Mouse (Mus musculus): ENCODE data around the gene Add1. TPM values are rescaled to one million over a fixed set of nuclear protein-coding genes. Genes with fewer than 3 reads are reported as not detected.

Gene Add1
- total RNA-seq (2023) = 246 to 271 TPM (median 269 TPM) in 4 replicates

DNA sequence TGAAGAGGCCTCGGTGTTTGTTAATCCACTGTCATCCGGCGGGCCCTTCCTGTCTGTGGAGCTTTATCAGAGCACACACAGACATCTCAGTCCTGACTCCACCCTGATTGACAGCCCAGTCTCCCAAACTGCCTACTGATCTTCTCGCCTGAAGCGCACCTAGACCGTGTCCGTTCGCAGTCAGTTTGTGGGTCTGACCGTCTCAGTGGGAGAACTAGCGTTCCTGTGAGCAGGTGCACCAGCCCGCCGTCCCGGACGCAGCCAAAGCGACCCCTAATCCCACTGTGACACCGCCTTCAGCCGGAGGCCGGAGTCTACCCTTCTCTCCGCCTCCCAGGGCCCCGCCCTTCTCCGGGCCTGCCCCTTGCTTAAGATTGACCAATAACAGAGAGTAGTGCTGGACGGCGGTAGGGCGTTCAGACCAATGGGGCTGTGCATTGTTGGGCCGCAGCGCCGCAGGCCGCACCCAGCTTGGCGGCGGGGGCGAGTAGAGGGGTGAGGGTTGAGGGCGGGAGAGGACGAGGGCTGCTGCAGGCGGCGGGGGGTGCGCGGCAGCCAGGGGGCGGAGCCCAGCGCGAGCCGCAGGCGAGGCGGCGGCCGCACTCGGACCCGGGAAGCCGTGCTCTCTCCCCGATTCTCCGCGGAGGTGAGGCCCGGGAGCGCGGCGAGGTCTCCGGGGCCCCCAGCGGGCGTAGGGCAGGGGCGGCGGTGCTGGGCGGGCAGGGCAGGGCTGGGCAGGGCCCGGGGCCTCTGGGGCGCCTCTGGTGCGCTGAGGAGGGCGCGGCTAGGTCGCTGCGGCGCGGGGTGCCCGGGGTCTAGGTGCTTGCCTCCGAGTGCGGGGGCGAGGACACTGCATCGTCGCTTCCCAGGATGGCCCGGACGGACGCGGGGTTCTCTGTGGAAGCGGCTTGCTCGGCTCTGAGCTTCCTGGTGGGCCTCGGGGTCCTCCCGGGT lies at the start of gene Add1:
Add1 (plus strand) TSS at position 397 of the 954 bp plus-strand sequence.

DNA sequence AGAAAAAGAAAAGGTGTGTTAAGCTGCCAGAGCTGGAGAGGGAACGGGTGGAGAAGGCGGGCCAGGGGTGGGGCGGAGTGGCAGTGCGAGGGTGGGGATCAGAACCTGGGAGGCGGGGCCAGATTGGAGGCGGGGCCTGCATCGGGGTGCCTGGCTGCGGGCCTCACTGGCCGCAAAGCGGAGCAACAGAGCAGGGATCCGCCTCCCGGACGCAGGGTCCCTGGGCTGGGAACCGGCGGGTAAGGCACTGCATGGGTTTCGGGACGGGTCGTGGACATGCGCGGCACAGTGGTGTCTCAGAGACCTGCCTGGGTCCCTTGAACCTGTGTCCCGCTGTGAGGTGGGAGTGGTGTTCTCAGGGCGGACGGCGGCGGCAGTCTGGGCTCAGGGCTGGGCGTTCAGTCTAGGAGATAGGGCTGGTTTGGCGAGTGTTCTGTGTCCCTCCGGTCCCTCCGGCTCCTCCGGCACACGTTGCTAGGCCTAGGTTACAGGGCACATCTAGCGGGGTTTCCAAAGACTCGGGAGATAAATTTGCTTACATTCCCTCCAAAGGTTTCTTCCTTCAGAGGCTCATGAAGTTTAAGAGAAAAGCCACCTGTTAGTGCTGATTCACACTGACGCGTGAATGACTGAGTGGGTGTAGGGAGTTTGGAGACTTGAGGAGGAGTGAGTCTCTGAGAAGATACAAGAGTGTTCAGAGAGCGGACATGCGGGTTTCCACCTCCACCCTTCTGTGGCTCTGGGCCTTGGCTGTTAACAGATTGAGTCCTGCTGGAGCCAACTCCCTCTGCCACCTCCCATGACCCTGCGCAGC lies 47.6 kb upstream of the Add1 start, which contains the start of gene Sh3bp2:
Sh3bp2 (plus strand) TSS at position 176 of the 814 bp plus-strand sequence.

DNA sequence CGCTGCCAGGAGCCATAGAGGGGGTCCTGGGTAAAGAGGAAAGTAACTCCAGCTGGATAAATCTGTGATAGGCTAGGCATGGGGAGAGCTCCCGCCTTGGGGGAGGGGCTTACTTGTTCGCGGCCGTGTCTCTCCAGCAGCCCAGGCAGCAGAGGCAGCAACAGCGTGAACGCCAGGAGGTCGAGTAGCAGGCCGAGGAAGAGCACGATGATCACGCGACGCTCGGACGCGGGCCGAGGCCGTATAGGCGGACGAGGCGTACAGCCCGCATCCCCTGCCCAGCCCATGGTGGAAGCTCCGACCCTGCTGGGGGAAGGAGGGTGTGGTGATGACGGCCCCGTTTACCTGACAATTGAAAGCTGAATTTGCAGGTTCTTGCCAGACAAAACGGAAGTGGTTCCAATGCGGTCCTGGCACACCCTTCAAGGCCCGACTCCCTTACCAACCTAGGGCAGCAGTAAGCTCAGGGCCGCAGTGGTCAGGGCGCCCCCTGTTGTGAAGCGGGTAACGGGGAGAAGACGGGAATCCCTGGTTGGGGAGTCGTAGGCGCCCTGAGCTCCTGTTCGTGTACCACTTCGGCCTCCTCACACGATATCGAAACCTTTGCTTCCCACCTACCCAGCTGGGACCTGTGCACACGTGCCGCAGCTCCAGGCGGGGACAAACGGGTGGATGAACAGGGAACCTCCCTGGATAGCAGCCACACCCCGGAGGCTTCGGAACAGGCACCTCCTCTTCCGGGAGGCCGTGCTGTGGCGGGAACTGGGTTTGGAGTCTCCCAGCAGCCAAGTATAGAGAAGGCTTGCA lies 63.2 kb downstream of the Add1 start, which contains the start of gene Mfsd10:
Mfsd10 (minus strand) TSS at position 732 of the 807 bp plus-strand sequence.

DNA sequence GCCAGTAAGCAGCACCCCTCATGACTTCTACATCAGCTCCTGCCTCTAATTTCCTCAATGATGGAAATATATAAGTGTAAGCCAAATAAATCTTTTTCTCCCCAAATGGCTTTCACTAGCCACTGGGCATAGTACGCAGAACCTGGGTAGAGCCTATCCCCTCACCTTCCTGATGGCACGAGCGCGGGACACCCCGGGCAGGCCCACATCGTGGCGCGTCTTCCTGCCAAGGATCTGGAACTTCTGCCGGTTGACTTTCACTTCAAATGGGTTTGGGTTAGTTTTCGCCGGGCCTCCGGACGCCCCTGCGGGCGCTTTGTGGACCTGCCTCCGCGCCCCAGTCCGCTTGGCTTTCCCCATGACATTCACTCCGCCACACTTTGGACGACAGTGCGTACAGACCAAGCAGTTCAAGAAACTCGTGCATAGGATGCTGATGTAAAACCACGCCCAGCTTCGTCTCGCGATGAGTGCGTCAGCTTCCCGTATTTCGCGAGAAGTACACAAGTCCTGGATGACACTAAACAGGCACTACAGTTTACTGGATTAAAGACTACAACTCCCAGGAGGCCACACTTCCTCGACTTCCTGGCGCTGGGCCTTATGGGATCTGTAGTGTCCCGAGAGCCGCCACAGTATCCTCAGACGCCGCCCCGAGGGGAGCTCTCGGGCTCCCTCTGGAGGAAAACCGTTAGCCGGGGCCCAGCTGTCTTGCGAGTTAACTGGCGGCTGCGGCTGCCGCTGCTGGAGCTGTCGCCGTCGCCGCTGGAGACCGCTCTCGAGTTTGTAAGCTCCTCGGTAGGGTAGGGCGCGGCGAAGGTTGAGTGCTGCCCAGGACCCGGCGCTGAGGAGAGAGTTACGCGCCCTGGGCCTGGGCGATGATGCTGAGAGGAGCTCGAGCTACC lies 86.5 kb downstream of the Add1 start, which contains the start of the genes Nop14 and Grk4:
Nop14 (minus strand) TSS at position 463 of the 905 bp plus-strand sequence.
Grk4 (plus strand) TSS at position 694 of the 905 bp plus-strand sequence.

Other genes starting within 250 kb of the Add1 start
- 209 to 254 TPM (median 230 TPM) in 4 replicates for gene Rnf4, start 237.4 kb upstream of the Add1 start, total RNA-seq (2023)
- gene Fam193a, start 203.7 kb upstream of the Add1 start, total RNA-seq (2023) = 73.4 to 83.7 TPM (median 79.7 TPM) in 4 replicates
- gene Tnip2, start 59.7 kb upstream of the Add1 start, total RNA-seq (2023) = 22.8 to 27.3 TPM (median 26.3 TPM) in 4 replicates
- gene Sh3bp2, start 47.8 kb upstream of the Add1 start, total RNA-seq (2023) = 78.4 to 118 TPM (median 95.6 TPM) in 4 replicates
- gene Mfsd10, start 63.5 kb downstream of the Add1 start, total RNA-seq (2023) = 42.6 to 57.4 TPM (median 54.8 TPM) in 4 replicates
- gene Nop14, start 86.5 kb downstream of the Add1 start, total RNA-seq (2023) = 26.1 to 33.1 TPM (median 31.8 TPM) in 4 replicates
- gene Grk4, start 86.7 kb downstream of the Add1 start, total RNA-seq (2023) = 2.2 to 5.6 TPM (median 3.3 TPM) in 4 replicates
- 49.5 to 54.5 TPM (median 53.8 TPM) in 4 replicates for gene Htt, start 188.1 kb downstream of the Add1 start, total RNA-seq (2023)

Measured in B cell, adult 62 days (primary cell).